Mouse (Mus musculus) limb, embryonic 14.5 days (tissue): ENCODE data around the gene Pitpnm2. TPM values are rescaled to one million over a fixed set of nuclear protein-coding genes. Genes with fewer than 3 reads are reported as not detected.

Experiments used
- ATAC-seq: fragments of 200-750 bp; cut with Nextera tagmentation; 2 replicates; pipeline ENCODE4 v1.8.0; 2017; ENCODE audit warnings: low read depth, moderate number of reproducible peaks, moderate TSS enrichment; ENCODE audit not compliant: low FRiP score
- DNase-seq: peaks from one replicate; pipeline ENCODE4 v3.0.0-alpha.2; 2015; ENCODE audit warnings: low spot score
- H3K27ac ChIP-seq: fragments of 300-500 bp; sonication (generic); replicated peaks from 2 replicates; pipeline ENCODE4 v1.5.1; 2014; ENCODE audit warnings: low read depth, mild to moderate bottlenecking, low read length, moderate library complexity, mixed read lengths
- H3K27me3 ChIP-seq: fragments of 300-500 bp; sonication (generic); 2 replicates; pipeline ENCODE4 v1.6.1; 2014; ENCODE audit warnings: low read length, mixed read lengths; ENCODE audit not compliant: control insufficient read depth, insufficient read depth
- H3K36me3 ChIP-seq: fragments of 300-500 bp; sonication (generic); 2 replicates; pipeline ENCODE4 v1.6.1; 2014; ENCODE audit warnings: mild to moderate bottlenecking, low read length, moderate library complexity, mixed read lengths; ENCODE audit not compliant: control insufficient read depth, insufficient read depth
- H3K4me1 ChIP-seq: fragments of 300-500 bp; sonication (generic); 2 replicates; pipeline ENCODE4 v1.6.1; 2014; ENCODE audit warnings: antibody characterized with exemption, low read length, mixed read lengths; ENCODE audit not compliant: control insufficient read depth, insufficient read depth
- H3K4me2 ChIP-seq: fragments of 300-500 bp; sonication (generic); replicated peaks from 2 replicates; pipeline ENCODE4 v1.6.1; 2014; ENCODE audit warnings: low read depth, mild to moderate bottlenecking, low read length, moderate library complexity; ENCODE audit not compliant: severe bottlenecking
- H3K4me3 ChIP-seq: fragments of 300-500 bp; sonication (generic); replicated peaks from 2 replicates; pipeline ENCODE4 v1.5.1; 2014; ENCODE audit warnings: low read length
- H3K9ac ChIP-seq: fragments of 300-500 bp; sonication (generic); 2 replicates; pipeline ENCODE4 v1.6.1; 2014; ENCODE audit warnings: mild to moderate bottlenecking, low read depth, low read length, moderate library complexity; ENCODE audit not compliant: severe bottlenecking
- H3K9me3 ChIP-seq: fragments of 300-500 bp; sonication (generic); 2 replicates; pipeline ENCODE4 v1.6.1; 2016; ENCODE audit warnings: low read length; ENCODE audit not compliant: control insufficient read depth
- POLR2A ChIP-seq: fragments of 200-500 bp; IDR thresholded peaks from 2 replicates; pipeline ENCODE4 v1.8.0; 2012; ENCODE audit warnings: inconsistent platforms, mild to moderate bottlenecking, moderate library complexity, borderline replicate concordance; ENCODE audit not compliant: insufficient read depth, insufficient read length; ENCODE audit errors: extremely low read depth
- WGBS: fragments of 180-500 bp; shearing (Covaris S2); extraction: QIAGEN DNeasy Blood & Tissue Kit; methylation state at CpG from one replicate; pipeline ENCODE4 v1.1.7; 2014; 5-methylcytosine and 5-hydroxymethylcytosine counted together
- polyA plus RNA-seq, 2 experiments: library from polyadenylated mRNA; depleted of rRNA in 1 of 2; stranded (reverse) in 1 of 2; unstranded in 1 of 2; fragments of >200 nt; fragmentation: Nextera tagmentation in 1 of 2; extraction: Ambion mirVana in 1 of 2; gene quantifications; 2 replicates each; pipeline versions ENCODE4 v1.2.1 to v1.2.3; 2012 to 2014

Gene Pitpnm2
- polyA plus RNA-seq, 2 experiments: 8.2 to 37.1 TPM

- H3K9me3 ChIP-seq: no peaks in the 10 kb centered on the region
- H3K4me2 ChIP-seq: peak overlapping the region; percentile 18; the same call in 1 of the 2 replicates
- no peaks in the 10 kb centered on the region for H3K27me3 ChIP-seq
- 52% methylated on average over 9 of the region's 9 CpGs for WGBS
- peaks cover 9% of the 10 kb centered on the region; the same call in 1 of the 2 replicates for H3K4me1 ChIP-seq
- peak overlapping the region; percentile 12 for H3K9ac ChIP-seq
- no peak for TF ChIP-seq POLR2A
- DNase-seq (peak; percentile 37), ATAC-seq (no peak)
- H3K4me3 ChIP-seq: no peak overlapping the region
- no peaks in the 10 kb centered on the region for H3K36me3 ChIP-seq
- H3K27ac ChIP-seq: peak overlapping the region; percentile 38; the same call in 1 of the 2 replicates
Observed at GRCm38 (mm10) chr5:124078794-124079416, 170.7 kb downstream of the Pitpnm2 start.

- TF ChIP-seq POLR2A: no peak
- no peaks in the 10 kb centered on the region for H3K9me3 ChIP-seq
- H3K9ac ChIP-seq: peak overlapping the region; percentile 12; the same call in 1 of the 2 replicates
- DNase-seq (no peak), ATAC-seq (no peak)
- H3K36me3 ChIP-seq: no peaks in the 10 kb centered on the region
- no peaks in the 10 kb centered on the region for H3K27me3 ChIP-seq
- no peak overlapping the region; the same call in 1 of the 2 replicates for H3K4me2 ChIP-seq
- H3K27ac ChIP-seq: no peak overlapping the region
- H3K4me1 ChIP-seq: peaks cover 9% of the 10 kb centered on the region; the same call in 1 of the 2 replicates
- 60% methylated on average over 6 of the region's 6 CpGs for WGBS
- H3K4me3 ChIP-seq: no peak overlapping the region
Observed at GRCm38 (mm10) chr5:124077856-124078460, 171.6 kb downstream of the Pitpnm2 start.

- DNase-seq (no peak), ATAC-seq (no peak)
- H3K4me1 ChIP-seq: peaks cover 9% of the 10 kb centered on the region; the same call in 1 of the 2 replicates
- no peak for TF ChIP-seq POLR2A
- H3K36me3 ChIP-seq: no peaks in the 10 kb centered on the region
- WGBS: 86% methylated on average over 13 of the region's 13 CpGs
- H3K27ac ChIP-seq: no peak overlapping the region
- no peak overlapping the region for H3K4me3 ChIP-seq
- H3K27me3 ChIP-seq: no peaks in the 10 kb centered on the region
- H3K9ac ChIP-seq: no peak overlapping the region
- no peak overlapping the region for H3K4me2 ChIP-seq
- no peaks in the 10 kb centered on the region for H3K9me3 ChIP-seq
Observed at GRCm38 (mm10) chr5:124077241-124077640, 172.3 kb downstream of the Pitpnm2 start.

GRCm38 (mm10) chr5:124076559-124076958, 173.0 kb downstream of the Pitpnm2 start:
- 49% methylated on average over 9 of the region's 9 CpGs for WGBS
- H3K27ac ChIP-seq: no peak overlapping the region

GRCm38 (mm10) chr5:124075716-124076115, 173.8 kb downstream of the Pitpnm2 start:
- Histone ChIP-seq H3K4me1 (peaks cover 9% of the 10 kb centered on the region; the same call in 1 of the 2 replicates), H3K9ac (no peak overlapping the region), H3K36me3 (no peaks in the 10 kb centered on the region), H3K4me3 (no peak overlapping the region), H3K27ac (no peak overlapping the region), H3K9me3 (no peaks in the 10 kb centered on the region), H3K27me3 (no peaks in the 10 kb centered on the region), H3K4me2 (no peak overlapping the region)
- 63% methylated on average over 9 of the region's 9 CpGs for WGBS
- no peak for DNase-seq
- no peak for TF ChIP-seq POLR2A
- ATAC-seq: no peak

More at GRCm38 (mm10) chr5:124076559-124076958, 173.0 kb downstream of the Pitpnm2 start:
- no peak for TF ChIP-seq POLR2A
- no peak for ATAC-seq
- no peaks in the 10 kb centered on the region for H3K9me3 ChIP-seq
- H3K4me1 ChIP-seq: peaks cover 9% of the 10 kb centered on the region; the same call in 1 of the 2 replicates
- H3K4me2 ChIP-seq: no peak overlapping the region
- H3K36me3 ChIP-seq: no peaks in the 10 kb centered on the region
- no peak for DNase-seq
- H3K4me3 ChIP-seq: no peak overlapping the region
- H3K9ac ChIP-seq: no peak overlapping the region
- H3K27me3 ChIP-seq: no peaks in the 10 kb centered on the region
